In genomic region chr19:3907876-3908660, GRCm38 (mm10) we compare ENCODE assay signal across 10 mouse cellular contexts. TPM values are rescaled to one million over a fixed set of nuclear protein-coding genes. Genes with fewer than 3 reads are reported as not detected.
A peak's percentile ranks its signal among the peaks of the same experiment; 100 is the strongest.
DNase-seq lines count a peak whose midpoint lies in the region; ATAC-seq and TF ChIP-seq lines count a peak whose summit lies in the region.
"Had no signal": no experiment of that assay in that cellular context is flagged by ENCODE, and none has a peak within 500 bp of the region (broad histone marks: within the 10 kb centered on the region; RNA-seq: fewer than 3 reads in every experiment).

No protein-coding gene starts in this region.

- no peaks in the 10 kb centered on the region for H3K9me3 ChIP-seq in kidney, embryonic 14.5 days (ENCODE audit: control insufficient read depth, low read length)
- no peaks in the 10 kb centered on the region for H3K9me3 ChIP-seq in embryonic facial prominence, embryonic 14.5 days (ENCODE audit: control insufficient read depth, low read length)
- no peaks in the 10 kb centered on the region for H3K9me3 ChIP-seq in intestine, embryonic 14.5 days (ENCODE audit: control insufficient read depth, low read length)
- H3K9me3 ChIP-seq in lung, embryonic 16.5 days (ENCODE audit: control insufficient read depth, low read length): no peaks in the 10 kb centered on the region

- H3K9ac ChIP-seq in kidney, embryonic 14.5 days (ENCODE audit: low read depth, low read length): no peak overlapping the region
- peak overlapping the region; percentile 75; the same call in 1 of the 2 replicates for H3K9ac ChIP-seq in embryonic facial prominence, embryonic 14.5 days (ENCODE audit: low read depth, low read length)
- H3K9ac ChIP-seq in intestine, embryonic 14.5 days (ENCODE audit: low read length): no peak overlapping the region
- peak overlapping the region; percentile 85 for H3K9ac ChIP-seq in lung, embryonic 16.5 days (ENCODE audit: low read length)

- TF ChIP-seq CTCF in left cerebral cortex, adult 2 months (IDR thresholded peaks at IDR 0.05): no peak

- no peak overlapping the region for H3K4me3 ChIP-seq in kidney, embryonic 14.5 days (ENCODE audit: low read length)
- H3K4me3 ChIP-seq in embryonic facial prominence, embryonic 14.5 days (ENCODE audit: low read depth, low read length): peak overlapping the region; percentile 68
- no peak overlapping the region for H3K4me3 ChIP-seq in intestine, embryonic 14.5 days (ENCODE audit: low read depth, low read length)
- H3K4me3 ChIP-seq in lung, embryonic 16.5 days (ENCODE audit: low read length): peak overlapping the region; percentile 83; the same call in 1 of the 2 replicates
- no peak overlapping the region for H3K4me3 ChIP-seq in left cerebral cortex, adult 2 months

- H3K27me3 ChIP-seq in kidney, embryonic 14.5 days (ENCODE audit: control insufficient read depth, insufficient read depth, low read length): no peaks in the 10 kb centered on the region
- no peaks in the 10 kb centered on the region for H3K27me3 ChIP-seq in embryonic facial prominence, embryonic 14.5 days (replicated peaks; ENCODE audit: control insufficient read depth, insufficient read depth, low read length)
- H3K27me3 ChIP-seq in intestine, embryonic 14.5 days (replicated peaks; ENCODE audit: control insufficient read depth, insufficient read depth, low read length): no peaks in the 10 kb centered on the region
- no peaks in the 10 kb centered on the region for H3K27me3 ChIP-seq in lung, embryonic 16.5 days (ENCODE audit: control insufficient read depth, insufficient read depth, low read depth, low read length)

- DNase-seq in kidney, postnatal 10 days: no peak
- no peak for DNase-seq in embryonic facial prominence, embryonic 14.5 days (ENCODE audit: low spot score)
- DNase-seq in intestine, embryonic 14.5 days (ENCODE audit: low spot score): no peak
- no peak for DNase-seq in left cerebral cortex, adult 2 months (ENCODE audit: extremely low spot score in 1 of 2, low spot score in 2 of 2)
- no peak for DNase-seq in urinary bladder, adult 2 months (ENCODE audit: low spot score)
- DNase-seq: thymus, postnatal 14 days had no signal

- no peak overlapping the region for H3K27ac ChIP-seq in kidney, embryonic 14.5 days (ENCODE audit: low read depth, low read length)
- H3K27ac ChIP-seq in embryonic facial prominence, embryonic 14.5 days (replicated peaks; ENCODE audit: low read depth, low read length): no peak overlapping the region
- no peak overlapping the region for H3K27ac ChIP-seq in intestine, embryonic 14.5 days (ENCODE audit: low read depth)
- H3K27ac ChIP-seq in lung, embryonic 16.5 days (ENCODE audit: low read length): peak overlapping the region; percentile 97; the same call in 1 of the 2 replicates
- H3K27ac ChIP-seq in left cerebral cortex, adult 2 months: no peak overlapping the region

- ATAC-seq in kidney, embryonic 14.5 days (ENCODE audit: low FRiP score, low TSS enrichment): no peak
- ATAC-seq in embryonic facial prominence, embryonic 14.5 days (ENCODE audit: low read depth): no peak
- no peak for ATAC-seq in intestine, embryonic 14.5 days (replicated peaks; ENCODE audit: low FRiP score, low TSS enrichment, low read depth)
- no peak for ATAC-seq in lung, embryonic 16.5 days (ENCODE audit: low read depth)
- no peak for ATAC-seq in activated CD4-positive, CD25-positive, alpha-beta regulatory T cell, adult 4 months

- 69% methylated on average over 8 of the region's 8 CpGs for WGBS in kidney, embryonic 14.5 days
- 72% methylated on average over 8 of the region's 8 CpGs for WGBS in embryonic facial prominence, embryonic 14.5 days
- WGBS in intestine, embryonic 14.5 days: 83% methylated on average over 8 of the region's 8 CpGs
- 69% methylated on average over 8 of the region's 8 CpGs for WGBS in lung, embryonic 16.5 days

- intact Hi-C loops in left cerebral cortex, adult 2 months (cut with DNase I): loop anchor here (5.0 kb wide), 1 partner anchor 56 kb away; the partner anchor contains the start of gene Chka

- peaks cover 38% of the 10 kb centered on the region for H3K4me1 ChIP-seq in kidney, embryonic 14.5 days (ENCODE audit: control insufficient read depth, insufficient read depth, low read length)
- peaks cover 29% of the 10 kb centered on the region for H3K4me1 ChIP-seq in embryonic facial prominence, embryonic 14.5 days (ENCODE audit: control insufficient read depth, insufficient read depth, low read length)
- H3K4me1 ChIP-seq in intestine, embryonic 14.5 days (replicated peaks; ENCODE audit: control insufficient read depth, insufficient read depth, low read length): peaks cover 28% of the 10 kb centered on the region
- peaks cover 43% of the 10 kb centered on the region for H3K4me1 ChIP-seq in lung, embryonic 16.5 days (replicated peaks; ENCODE audit: control insufficient read depth, insufficient read depth, low read length)

- peak overlapping the region; percentile 86; the same call in 1 of the 2 replicates for H3K4me2 ChIP-seq in kidney, embryonic 14.5 days (replicated peaks; ENCODE audit: low read depth, low read length)
- H3K4me2 ChIP-seq in embryonic facial prominence, embryonic 14.5 days (ENCODE audit: low read depth, low read length): peak overlapping the region; percentile 79
- peak overlapping the region; percentile 84 for H3K4me2 ChIP-seq in intestine, embryonic 14.5 days (ENCODE audit: low read length)
- peak overlapping the region; percentile 88 for H3K4me2 ChIP-seq in lung, embryonic 16.5 days (ENCODE audit: low read depth, low read length)

- peaks cover 41% of the 10 kb centered on the region for H3K36me3 ChIP-seq in kidney, embryonic 14.5 days (ENCODE audit: control insufficient read depth, insufficient read depth, low read length)
- H3K36me3 ChIP-seq in embryonic facial prominence, embryonic 14.5 days (ENCODE audit: control insufficient read depth, insufficient read depth, low read length): peaks cover 32% of the 10 kb centered on the region
- peaks cover 41% of the 10 kb centered on the region for H3K36me3 ChIP-seq in intestine, embryonic 14.5 days (ENCODE audit: control insufficient read depth, insufficient read depth, low read length)
- H3K36me3 ChIP-seq in lung, embryonic 16.5 days (ENCODE audit: control insufficient read depth, insufficient read depth, low read length): peaks cover 27% of the 10 kb centered on the region

RNA-seq across cellular contexts. Expression of gene Tcirg1, which starts 1.1 kb away (rescaled TPM):
- polyA plus RNA-seq in kidney, embryonic 14.5 days (2014; fragmentation: Nextera tagmentation; extraction: Ambion mirVana): 26.2 and 35.0 TPM in 2 replicates
- 33.6 and 36.5 TPM in 2 replicates for polyA plus RNA-seq in embryonic facial prominence, embryonic 14.5 days (2014; fragmentation: Nextera tagmentation; extraction: Ambion mirVana)
- 34.8 and 40.5 TPM in 2 replicates for polyA plus RNA-seq in intestine, embryonic 14.5 days (2014; fragmentation: Nextera tagmentation; extraction: Ambion mirVana)
- polyA plus RNA-seq in lung, embryonic 16.5 days (2015; fragmentation: Nextera tagmentation; extraction: Ambion mirVana): 56.8 and 60.5 TPM in 2 replicates
- 10 to 100 TPM; 14.9 to 20.1 TPM for total RNA-seq in left cerebral cortex, adult 2 months (2021)
- 10 to 100 TPM; 36.2 to 70.0 TPM for polyA plus RNA-seq in activated CD4-positive, CD25-positive, alpha-beta regulatory T cell, adult 4 months (2017; shearing (Covaris generic))
- 88.3 and 112 TPM in 2 replicates for polyA plus RNA-seq in urinary bladder, adult 2 months (2012; rRNA removed)

RNA-seq across cellular contexts. Expression of gene Ndufs8, which starts 4.5 kb away (rescaled TPM):
- 397 and 412 TPM in 2 replicates for polyA plus RNA-seq in kidney, embryonic 14.5 days (2014; fragmentation: Nextera tagmentation; extraction: Ambion mirVana)
- polyA plus RNA-seq in embryonic facial prominence, embryonic 14.5 days (2014; fragmentation: Nextera tagmentation; extraction: Ambion mirVana): 297 and 302 TPM in 2 replicates
- 374 and 390 TPM in 2 replicates for polyA plus RNA-seq in intestine, embryonic 14.5 days (2014; fragmentation: Nextera tagmentation; extraction: Ambion mirVana)
- 285 and 290 TPM in 2 replicates for polyA plus RNA-seq in lung, embryonic 16.5 days (2015; fragmentation: Nextera tagmentation; extraction: Ambion mirVana)
- total RNA-seq in left cerebral cortex, adult 2 months (2021): 100 to 1,000 TPM; 129 to 133 TPM
- 100 to 1,000 TPM; 262 to 298 TPM for polyA plus RNA-seq in activated CD4-positive, CD25-positive, alpha-beta regulatory T cell, adult 4 months (2017; shearing (Covaris generic))
- 223 and 242 TPM in 2 replicates for polyA plus RNA-seq in urinary bladder, adult 2 months (2012; rRNA removed)

RNA-seq across cellular contexts. Expression of gene Aldh3b1, which starts 21.5 kb away (rescaled TPM):
- polyA plus RNA-seq in kidney, embryonic 14.5 days (2014; fragmentation: Nextera tagmentation; extraction: Ambion mirVana): 2.8 and 3.0 TPM in 2 replicates
- 4.6 and 4.8 TPM in 2 replicates for polyA plus RNA-seq in embryonic facial prominence, embryonic 14.5 days (2014; fragmentation: Nextera tagmentation; extraction: Ambion mirVana)
- polyA plus RNA-seq in intestine, embryonic 14.5 days (2014; fragmentation: Nextera tagmentation; extraction: Ambion mirVana): 1.9 and 2.3 TPM in 2 replicates
- 5.4 and 5.9 TPM in 2 replicates for polyA plus RNA-seq in lung, embryonic 16.5 days (2015; fragmentation: Nextera tagmentation; extraction: Ambion mirVana)
- total RNA-seq in left cerebral cortex, adult 2 months (2021): 1 to 10 TPM; 2.3 to 3.3 TPM
- polyA plus RNA-seq in activated CD4-positive, CD25-positive, alpha-beta regulatory T cell, adult 4 months (2017; shearing (Covaris generic)): under 1 TPM in 1 of 2 experiments, not detected in 1; 0.83 TPM
- polyA plus RNA-seq in urinary bladder, adult 2 months (2012; rRNA removed): 6.8 TPM in 2 replicates

RNA-seq across cellular contexts. Expression of gene Unc93b1, which starts 26.9 kb away (rescaled TPM):
- polyA plus RNA-seq in kidney, embryonic 14.5 days (2014; fragmentation: Nextera tagmentation; extraction: Ambion mirVana): 7.0 and 12.4 TPM in 2 replicates
- polyA plus RNA-seq in embryonic facial prominence, embryonic 14.5 days (2014; fragmentation: Nextera tagmentation; extraction: Ambion mirVana): 21.3 and 24.5 TPM in 2 replicates
- polyA plus RNA-seq in intestine, embryonic 14.5 days (2014; fragmentation: Nextera tagmentation; extraction: Ambion mirVana): 14.4 and 16.0 TPM in 2 replicates
- 21.7 and 21.9 TPM in 2 replicates for polyA plus RNA-seq in lung, embryonic 16.5 days (2015; fragmentation: Nextera tagmentation; extraction: Ambion mirVana)
- 10 to 100 TPM; 12.9 to 16.3 TPM for total RNA-seq in left cerebral cortex, adult 2 months (2021)
- 10 to 100 TPM; 17.1 to 21.8 TPM for polyA plus RNA-seq in activated CD4-positive, CD25-positive, alpha-beta regulatory T cell, adult 4 months (2017; shearing (Covaris generic))
- 85.1 and 99.6 TPM in 2 replicates for polyA plus RNA-seq in urinary bladder, adult 2 months (2012; rRNA removed)

RNA-seq across cellular contexts. Expression of gene Aldh3b3, which starts 50.4 kb away (rescaled TPM):
- polyA plus RNA-seq in kidney, embryonic 14.5 days (2014; fragmentation: Nextera tagmentation; extraction: Ambion mirVana): not detected in 2 replicates
- polyA plus RNA-seq in embryonic facial prominence, embryonic 14.5 days (2014; fragmentation: Nextera tagmentation; extraction: Ambion mirVana): 0.18 and 0.24 TPM in 2 replicates
- polyA plus RNA-seq in intestine, embryonic 14.5 days (2014; fragmentation: Nextera tagmentation; extraction: Ambion mirVana): not detected in 2 replicates
- polyA plus RNA-seq in lung, embryonic 16.5 days (2015; fragmentation: Nextera tagmentation; extraction: Ambion mirVana): 0.18 and 0.24 TPM in 2 replicates
- total RNA-seq in left cerebral cortex, adult 2 months (2021): under 1 TPM in 1 of 2 experiments, not detected in 1; 0.11 TPM
- polyA plus RNA-seq in activated CD4-positive, CD25-positive, alpha-beta regulatory T cell, adult 4 months (2017; shearing (Covaris generic)): not detected
- polyA plus RNA-seq in urinary bladder, adult 2 months (2012; rRNA removed): 0.73 and 0.78 TPM in 2 replicates
- total RNA-seq: hematopoietic stem cell, adult 5-6 weeks had no signal

Comparison
In these comparisons a context has a peak if more than half of its experiments do, and no peak if none do; other contexts are left out.
1. H3K4me3 ChIP-seq: peak in embryonic facial prominence, embryonic 14.5 days (single experiment) and lung, embryonic 16.5 days (single experiment); none in kidney, embryonic 14.5 days (single experiment), intestine, embryonic 14.5 days (single experiment) and left cerebral cortex, adult 2 months (single experiment).
2. H3K9ac ChIP-seq: peak in embryonic facial prominence, embryonic 14.5 days (single experiment) and lung, embryonic 16.5 days (single experiment); none in kidney, embryonic 14.5 days (single experiment) and intestine, embryonic 14.5 days (single experiment).
3. Peak in every context shown above with its lines, with median percentiles within 50 percentile points of each other: H3K4me2 ChIP-seq.